Mouse (Mus musculus): ENCODE results near the gene Fgfr2. TPM values are rescaled to one million over a fixed set of nuclear protein-coding genes. Genes with fewer than 3 reads are reported as not detected.
A peak's percentile ranks its signal among the peaks of the same experiment; 100 is the strongest.
"Not testable (repeated sequence)": the region's sequence is repeated elsewhere in the genome, so short reads cannot be mapped to it uniquely, and the experiment has no call there.

Fgfr2 gene
- polyA plus RNA-seq, 1 experiment from 2014 or later, result 17.2 TPM

- H3K4me2 ChIP-seq, result no peak overlapping the region
- H3K27me3 ChIP-seq, result no peaks in the 10 kb centered on the region
- no peak overlapping the region for H3K4me3 ChIP-seq
- peak overlapping the region; percentile 30; the same call in 1 of the 2 replicates for H3K27ac ChIP-seq
- H3K36me3 ChIP-seq, result peaks cover 22% of the 10 kb centered on the region
- no peaks in the 10 kb centered on the region for H3K9me3 ChIP-seq (replicated peaks)
- H3K4me1 ChIP-seq (replicated peaks), result peaks cover 53% of the 10 kb centered on the region
- H3K9ac ChIP-seq, result no peak overlapping the region
- ATAC-seq (replicated peaks; ENCODE audit: insufficient number of reproducible peaks, insufficient read depth, low FRiP score, low read depth), result no peak
- 79% methylated on average over 11 of the region's 11 CpGs for WGBS
These were observed 2446.1 kb downstream of the Fgfr2 start for GRCm38 (mm10) chr7:130676885-130677540.

GRCm38 (mm10) chr7:130674526-130674925 is 2448.6 kb downstream of the Fgfr2 start:
- Histone ChIP-seq H3K27ac (peak overlapping the region; percentile 97), H3K4me1 (replicated peaks) (peaks cover 60% of the 10 kb centered on the region)

GRCm38 (mm10) chr7:130673169-130674033 is 2449.7 kb downstream of the Fgfr2 start:
- Histone ChIP-seq H3K4me2 (peak overlapping the region; percentile 19; the same call in 1 of the 2 replicates), H3K4me3 (no peak overlapping the region), H3K27me3 (no peaks in the 10 kb centered on the region), H3K36me3 (peaks cover 18% of the 10 kb centered on the region), H3K27ac (peak overlapping the region; percentile 97), H3K4me1 (replicated peaks) (peaks cover 70% of the 10 kb centered on the region), H3K9me3 (replicated peaks) (no peaks in the 10 kb centered on the region), H3K9ac (peak overlapping the region; percentile 52)
- ATAC-seq (replicated peaks; ENCODE audit: insufficient number of reproducible peaks, insufficient read depth, low FRiP score, low read depth), result peak; percentile 42
- WGBS, result 51% methylated on average over 9 of the region's 9 CpGs

More at GRCm38 (mm10) chr7:130674526-130674925, 2448.6 kb downstream of the Fgfr2 start:
- Histone ChIP-seq H3K27me3 (no peaks in the 10 kb centered on the region), H3K9ac (no peak overlapping the region), H3K4me2 (no peak overlapping the region), H3K9me3 (replicated peaks) (no peaks in the 10 kb centered on the region), H3K4me3 (no peak overlapping the region), H3K36me3 (peaks cover 20% of the 10 kb centered on the region)
- 72% methylated on average over 9 of the region's 9 CpGs for WGBS
- no peak for ATAC-seq (replicated peaks; ENCODE audit: insufficient number of reproducible peaks, insufficient read depth, low FRiP score, low read depth)

- H3K27me3 ChIP-seq, result no peaks in the 10 kb centered on the region
- peaks cover 14% of the 10 kb centered on the region for H3K36me3 ChIP-seq
- no peak overlapping the region for H3K4me3 ChIP-seq
- ATAC-seq (replicated peaks; ENCODE audit: insufficient number of reproducible peaks, insufficient read depth, low FRiP score, low read depth), result no peak
- no peaks in the 10 kb centered on the region for H3K9me3 ChIP-seq (replicated peaks)
- H3K9ac ChIP-seq, result no peak overlapping the region
- H3K4me2 ChIP-seq, result no peak overlapping the region
- H3K4me1 ChIP-seq (replicated peaks), result peaks cover 77% of the 10 kb centered on the region
- peak overlapping the region; percentile 97 for H3K27ac ChIP-seq
- 53% methylated on average over 6 of the region's 6 CpGs for WGBS
These were observed 2451.8 kb downstream of the Fgfr2 start for GRCm38 (mm10) chr7:130671301-130671700.

GRCm38 (mm10) chr7:130670358-130670757 is 2452.8 kb downstream of the Fgfr2 start:
- Histone ChIP-seq H3K9ac (0 out of 2 replicates have a peak overlapping the region, but pooled peaks have one; percentile 2), H3K36me3 (peaks cover 12% of the 10 kb centered on the region), H3K4me2 (no peak overlapping the region), H3K4me1 (replicated peaks) (peaks cover 77% of the 10 kb centered on the region), H3K27me3 (no peaks in the 10 kb centered on the region), H3K27ac (peak overlapping the region; percentile 97), H3K4me3 (no peak overlapping the region), H3K9me3 (replicated peaks) (no peaks in the 10 kb centered on the region)
- 34% methylated on average over 4 of the region's 4 CpGs for WGBS
- ATAC-seq (replicated peaks; ENCODE audit: insufficient number of reproducible peaks, insufficient read depth, low FRiP score, low read depth), result peak; percentile 15

- peak overlapping the region; percentile 33 for H3K4me2 ChIP-seq
- H3K9me3 ChIP-seq (replicated peaks), result no peaks in the 10 kb centered on the region
- no peak overlapping the region for H3K4me3 ChIP-seq
These were observed 2453.7 kb downstream of the Fgfr2 start for GRCm38 (mm10) chr7:130669370-130669881.

GRCm38 (mm10) chr7:130668729-130669281 is 2454.3 kb downstream of the Fgfr2 start:
- Histone ChIP-seq H3K27ac (peak overlapping the region; percentile 97), H3K36me3 (peaks cover 22% of the 10 kb centered on the region), H3K9me3 (replicated peaks) (no peaks in the 10 kb centered on the region), H3K27me3 (no peaks in the 10 kb centered on the region), H3K4me2 (peak overlapping the region; percentile 33), H3K9ac (no peak overlapping the region), H3K4me1 (replicated peaks) (peaks cover 66% of the 10 kb centered on the region), H3K4me3 (no peak overlapping the region)
- WGBS, result 20% methylated on average over 7 of the region's 7 CpGs
- ATAC-seq (replicated peaks; ENCODE audit: insufficient number of reproducible peaks, insufficient read depth, low FRiP score, low read depth), result peak; percentile 58

More at GRCm38 (mm10) chr7:130669370-130669881, 2453.7 kb downstream of the Fgfr2 start:
- peak overlapping the region; percentile 97 for H3K27ac ChIP-seq
- no peaks in the 10 kb centered on the region for H3K27me3 ChIP-seq
- H3K4me1 ChIP-seq (replicated peaks), result peaks cover 73% of the 10 kb centered on the region
- H3K36me3 ChIP-seq, result peaks cover 15% of the 10 kb centered on the region
- 12% methylated on average over 8 of the region's 8 CpGs for WGBS
- H3K9ac ChIP-seq, result no peak overlapping the region
- peak; percentile 68 for ATAC-seq (replicated peaks; ENCODE audit: insufficient number of reproducible peaks, insufficient read depth, low FRiP score, low read depth)

- Histone ChIP-seq H3K36me3 (peaks cover 30% of the 10 kb centered on the region), H3K27ac (peak overlapping the region; percentile 97), H3K4me1 (replicated peaks) (peaks cover 61% of the 10 kb centered on the region)
- not testable (repeated sequence) for H3K4me3 ChIP-seq; H3K9me3 ChIP-seq (replicated peaks); H3K9ac ChIP-seq; ATAC-seq (replicated peaks; ENCODE audit: insufficient number of reproducible peaks, insufficient read depth, low FRiP score, low read depth); H3K27me3 ChIP-seq; H3K4me2 ChIP-seq
- 83% methylated on average over 1 of the region's 1 CpGs for WGBS
These were observed 2455.1 kb downstream of the Fgfr2 start for GRCm38 (mm10) chr7:130668013-130668412.

- Histone ChIP-seq H3K27me3 (no peaks in the 10 kb centered on the region), H3K9ac (no peak overlapping the region), H3K27ac (no peak overlapping the region), H3K4me2 (no peak overlapping the region), H3K4me3 (no peak overlapping the region), H3K36me3 (peaks cover 31% of the 10 kb centered on the region), H3K9me3 (replicated peaks) (no peaks in the 10 kb centered on the region), H3K4me1 (replicated peaks) (peaks cover 54% of the 10 kb centered on the region)
- ATAC-seq (replicated peaks; ENCODE audit: insufficient number of reproducible peaks, insufficient read depth, low FRiP score, low read depth), result no peak
- 91% methylated on average over 9 of the region's 9 CpGs for WGBS
These were observed 2457.8 kb downstream of the Fgfr2 start for GRCm38 (mm10) chr7:130665358-130665757.

- no peak overlapping the region for H3K9ac ChIP-seq
These were observed 2458.5 kb downstream of the Fgfr2 start for GRCm38 (mm10) chr7:130664629-130665028.

GRCm38 (mm10) chr7:130664037-130664436 is 2459.1 kb downstream of the Fgfr2 start:
- no peaks in the 10 kb centered on the region for H3K27me3 ChIP-seq
- no peak for ATAC-seq (replicated peaks; ENCODE audit: insufficient number of reproducible peaks, insufficient read depth, low FRiP score, low read depth)
- no peak overlapping the region for H3K27ac ChIP-seq
- H3K36me3 ChIP-seq, result peaks cover 31% of the 10 kb centered on the region
- peaks cover 51% of the 10 kb centered on the region for H3K4me1 ChIP-seq (replicated peaks)
- H3K9me3 ChIP-seq (replicated peaks), result no peaks in the 10 kb centered on the region
- no peak overlapping the region for H3K9ac ChIP-seq
- 92% methylated on average over 5 of the region's 5 CpGs for WGBS
- H3K4me3 ChIP-seq, result no peak overlapping the region
- H3K4me2 ChIP-seq, result no peak overlapping the region

More at GRCm38 (mm10) chr7:130664629-130665028, 2458.5 kb downstream of the Fgfr2 start:
- peaks cover 54% of the 10 kb centered on the region for H3K4me1 ChIP-seq (replicated peaks)
- no peak overlapping the region for H3K27ac ChIP-seq
- H3K36me3 ChIP-seq, result peaks cover 31% of the 10 kb centered on the region
- H3K4me2 ChIP-seq, result no peak overlapping the region
- H3K27me3 ChIP-seq, result no peaks in the 10 kb centered on the region
- H3K4me3 ChIP-seq, result no peak overlapping the region
- H3K9me3 ChIP-seq (replicated peaks), result no peaks in the 10 kb centered on the region
- 90% methylated on average over 5 of the region's 5 CpGs for WGBS
- ATAC-seq (replicated peaks; ENCODE audit: insufficient number of reproducible peaks, insufficient read depth, low FRiP score, low read depth), result no peak
